Mouse (Mus musculus) liver, embryonic 12.5 days (tissue): ENCODE data around the gene G6pc3. TPM values are rescaled to one million over a fixed set of nuclear protein-coding genes. Genes with fewer than 3 reads are reported as not detected.
A peak's percentile ranks its signal among the peaks of the same experiment; 100 is the strongest.

Experiments used
- ATAC-seq: fragments of 200-750 bp; cut with Nextera tagmentation; 2 replicates; pipeline ENCODE4 v1.8.0; 2017; ENCODE audit warnings: moderate number of reproducible peaks, mild to moderate bottlenecking, moderate library complexity
- H3K27ac ChIP-seq: fragments of 300-500 bp; sonication (generic); 2 replicates; pipeline ENCODE4 v1.5.1; 2016; ENCODE audit warnings: mild to moderate bottlenecking
- H3K27me3 ChIP-seq: fragments of 300-500 bp; sonication (generic); replicated peaks from 2 replicates; pipeline ENCODE4 v1.6.1; 2016; ENCODE audit warnings: mild to moderate bottlenecking, moderate library complexity
- H3K36me3 ChIP-seq: fragments of 300-500 bp; sonication (generic); 2 replicates; pipeline ENCODE4 v1.6.1; 2016; ENCODE audit warnings: mild to moderate bottlenecking, moderate library complexity
- H3K4me1 ChIP-seq: fragments of 300-500 bp; sonication (generic); 2 replicates; pipeline ENCODE4 v1.6.1; 2016
- H3K4me2 ChIP-seq: fragments of 300-500 bp; sonication (generic); 2 replicates; pipeline ENCODE4 v1.6.1; 2016; ENCODE audit warnings: mild to moderate bottlenecking, moderate library complexity
- H3K4me3 ChIP-seq: fragments of 300-500 bp; sonication (generic); 2 replicates; pipeline ENCODE4 v1.5.1; 2016; ENCODE audit warnings: mild to moderate bottlenecking, moderate library complexity
- H3K9ac ChIP-seq: fragments of 300-500 bp; sonication (generic); 2 replicates; pipeline ENCODE4 v1.6.1; 2016; ENCODE audit warnings: mild to moderate bottlenecking, moderate library complexity
- H3K9me3 ChIP-seq: fragments of 300-500 bp; sonication (generic); replicated peaks from 2 replicates; pipeline ENCODE4 v1.6.1; 2016; ENCODE audit warnings: mild to moderate bottlenecking, moderate library complexity
- WGBS: fragments of 180-500 bp; shearing (Covaris S2); methylation state at CpG from one replicate; pipeline ENCODE4 v1.1.7; 2016; ENCODE audit not compliant: insufficient replicate concordance; 5-methylcytosine and 5-hydroxymethylcytosine counted together
- polyA plus RNA-seq: library from polyadenylated mRNA; unstranded; fragments of >200 nt; fragmentation: Nextera tagmentation; extraction: Ambion mirVana; gene quantifications from 2 replicates; pipeline ENCODE4 v1.2.1, GENCODE M21; 2016

G6pc3 gene
- polyA plus RNA-seq, 1 experiment from 2014 or later, result 19.7 TPM

DNA sequence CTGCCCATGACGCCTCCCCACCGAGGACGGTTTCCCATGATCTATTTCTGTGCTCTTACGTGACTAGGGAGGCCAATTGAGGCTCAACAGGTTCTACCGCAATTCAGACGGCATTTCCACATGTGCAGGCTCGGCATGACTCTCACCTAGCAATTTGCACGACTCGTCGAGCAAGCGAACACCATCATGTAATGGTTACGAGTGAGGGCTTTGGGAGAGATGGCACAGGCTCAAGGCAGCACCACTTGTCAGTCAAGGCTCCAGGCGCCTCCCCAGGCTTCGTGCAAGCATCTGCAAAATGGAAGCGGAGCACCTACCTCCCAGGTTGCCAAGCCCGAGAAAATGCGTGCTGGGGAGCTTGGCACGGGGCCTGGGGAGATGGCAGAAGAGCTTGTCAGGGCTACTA is 22.5 kb downstream of the G6pc3 start:
- H3K27ac ChIP-seq, result no peak overlapping the region
- no peaks in the 10 kb centered on the region for H3K9me3 ChIP-seq
- no peaks in the 10 kb centered on the region for H3K27me3 ChIP-seq
- no peak for ATAC-seq
- no peak overlapping the region for H3K4me2 ChIP-seq
- H3K4me3 ChIP-seq, result no peak overlapping the region
- H3K4me1 ChIP-seq, result peaks cover 79% of the 10 kb centered on the region
- no peaks in the 10 kb centered on the region for H3K36me3 ChIP-seq
- 83% methylated on average over 18 of the region's 18 CpGs for WGBS
- H3K9ac ChIP-seq, result no peak overlapping the region

DNA sequence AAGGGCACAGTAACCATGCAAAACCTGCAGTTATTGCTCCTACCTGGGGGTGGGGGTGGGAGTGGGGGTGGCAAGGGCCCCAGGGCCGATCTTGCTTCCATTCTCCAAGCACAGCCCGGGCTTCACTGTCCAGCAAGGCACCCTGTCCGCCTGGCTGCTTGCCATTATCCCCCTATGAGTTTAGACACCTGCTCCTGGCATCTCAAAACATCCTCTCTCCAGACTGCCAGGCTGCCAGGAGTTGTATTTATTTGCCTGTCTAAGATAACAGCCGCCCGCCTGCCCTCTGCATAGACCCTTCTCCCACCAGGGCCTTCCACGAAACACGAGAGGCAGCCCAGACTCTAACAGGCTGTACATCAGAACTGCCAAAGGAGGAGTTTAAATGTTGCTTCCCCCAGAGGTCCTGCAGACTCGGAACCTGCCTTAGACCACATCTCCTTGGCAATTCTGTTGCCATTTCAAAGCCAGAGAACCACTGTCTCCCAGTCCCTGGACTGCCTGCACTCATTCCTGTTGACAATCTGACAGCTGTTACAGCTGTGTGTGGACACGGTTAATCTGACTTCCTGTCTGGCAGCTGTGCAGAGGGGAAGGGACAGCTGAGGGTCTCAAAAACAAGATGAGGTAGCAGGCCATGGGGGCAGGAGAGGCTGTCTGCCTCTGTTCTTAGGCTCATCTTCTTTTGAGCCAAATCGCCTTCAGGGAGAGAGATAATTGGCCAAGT is 25.2 kb downstream of the G6pc3 start:
- peaks cover 83% of the 10 kb centered on the region for H3K4me1 ChIP-seq
- H3K4me2 ChIP-seq, result no peak overlapping the region
- no peak for ATAC-seq
- no peak overlapping the region for H3K9ac ChIP-seq
- H3K27me3 ChIP-seq, result no peaks in the 10 kb centered on the region
- no peak overlapping the region for H3K27ac ChIP-seq
- no peaks in the 10 kb centered on the region for H3K9me3 ChIP-seq
- no peak overlapping the region for H3K4me3 ChIP-seq
- no peaks in the 10 kb centered on the region for H3K36me3 ChIP-seq
- WGBS, result 54% methylated on average over 10 of the region's 10 CpGs

DNA sequence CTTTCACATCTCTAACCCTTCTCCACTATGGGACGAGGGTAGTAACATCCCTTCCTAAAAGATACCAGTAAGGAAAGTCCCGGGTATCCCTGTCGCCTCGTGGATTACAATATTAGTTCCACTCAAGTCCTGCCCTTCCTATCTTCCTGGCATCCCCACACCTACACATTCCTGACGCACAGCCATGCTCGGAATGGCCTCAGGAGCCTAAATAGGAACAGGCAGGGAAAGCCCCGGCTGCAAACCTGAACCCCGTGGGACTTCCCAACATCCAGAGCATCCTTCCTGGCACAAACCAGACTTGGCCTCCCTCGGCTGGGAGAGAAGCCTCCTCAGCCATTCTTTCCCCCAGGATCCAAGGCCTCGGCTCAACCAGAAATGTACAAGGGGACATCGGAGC is 26.1 kb downstream of the G6pc3 start:
- Histone ChIP-seq H3K4me2 (peak overlapping the region; percentile 38; the same call in 1 of the 2 replicates), H3K4me3 (no peak overlapping the region), H3K9me3 (no peaks in the 10 kb centered on the region), H3K36me3 (no peaks in the 10 kb centered on the region), H3K27ac (peak overlapping the region; percentile 68; the same call in 1 of the 2 replicates), H3K9ac (no peak overlapping the region), H3K27me3 (no peaks in the 10 kb centered on the region), H3K4me1 (peaks cover 83% of the 10 kb centered on the region)
- WGBS, result 74% methylated on average over 11 of the region's 11 CpGs
- ATAC-seq, result no peak

DNA sequence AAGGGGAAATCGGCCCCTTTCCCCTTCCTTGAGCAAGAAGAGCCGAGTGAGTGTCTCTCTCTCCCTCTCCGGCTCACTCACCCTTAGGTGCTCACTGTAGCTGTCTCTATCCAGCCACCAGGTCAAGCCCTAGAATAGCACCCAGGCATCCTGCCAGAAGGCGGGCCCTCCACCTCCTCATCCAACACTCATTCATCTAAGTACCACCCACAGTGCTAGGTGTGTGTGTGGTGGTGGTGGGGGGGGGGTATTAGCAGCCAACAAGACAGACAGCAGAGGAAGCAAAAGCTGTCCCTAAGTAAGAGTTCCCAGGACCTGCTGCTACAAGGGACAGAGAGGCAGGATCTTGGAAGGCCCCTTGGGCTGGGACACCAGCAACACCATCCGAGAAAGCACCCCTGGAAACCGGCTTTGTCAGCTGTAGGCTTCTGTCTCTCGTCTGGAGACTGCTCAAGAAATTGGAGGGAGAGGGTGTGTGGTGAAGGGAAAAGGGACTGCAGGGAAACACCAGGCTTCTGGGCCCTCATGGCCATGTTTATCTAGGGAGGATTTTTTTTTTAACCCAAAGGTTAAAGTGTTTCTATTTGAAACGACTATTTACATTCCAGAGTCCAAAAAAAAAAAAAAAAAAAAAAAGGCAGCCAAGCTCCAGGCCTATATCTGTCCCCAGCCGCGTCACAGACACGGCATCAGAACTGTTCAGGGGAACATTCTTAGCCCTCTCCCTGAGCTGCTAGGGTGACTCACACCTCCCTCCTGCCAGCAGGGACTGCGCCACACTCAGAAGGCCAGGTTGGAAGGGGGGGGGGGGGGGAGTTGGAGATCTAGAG is 26.9 kb downstream of the G6pc3 start:
- no peaks in the 10 kb centered on the region for H3K27me3 ChIP-seq
- no peaks in the 10 kb centered on the region for H3K36me3 ChIP-seq
- no peak overlapping the region for H3K9ac ChIP-seq
- 44% methylated on average over 12 of the region's 12 CpGs for WGBS
- ATAC-seq, result no peak
- peak overlapping the region; percentile 79 for H3K4me2 ChIP-seq
- H3K4me1 ChIP-seq, result peaks cover 87% of the 10 kb centered on the region
- H3K27ac ChIP-seq, result peak overlapping the region; percentile 68
- no peak overlapping the region for H3K4me3 ChIP-seq
- no peaks in the 10 kb centered on the region for H3K9me3 ChIP-seq

DNA sequence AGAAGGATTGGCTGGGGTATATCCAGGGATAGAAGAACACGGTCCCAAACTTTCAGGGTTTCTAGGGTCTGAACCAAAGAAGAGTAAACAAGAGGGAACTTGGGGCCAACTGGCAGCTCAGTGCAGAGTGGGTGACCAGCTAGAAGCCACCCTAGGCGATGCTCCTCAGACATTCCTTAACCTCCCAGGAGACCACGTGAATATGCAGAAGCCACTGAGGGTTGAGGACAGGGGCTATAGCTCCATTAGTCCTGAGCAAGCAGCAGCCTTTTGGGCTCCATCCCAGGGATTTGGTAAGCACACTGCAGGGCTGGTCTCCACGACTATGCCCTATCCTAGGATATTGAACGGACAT is 27.4 kb downstream of the G6pc3 start:
- no peak overlapping the region for H3K4me3 ChIP-seq
- H3K27me3 ChIP-seq, result 0 out of 2 replicates have a peak, but pooled peaks cover 2% of the 10 kb centered on the region
- H3K9ac ChIP-seq, result no peak overlapping the region
- H3K27ac ChIP-seq, result peak overlapping the region; percentile 47
- peaks cover 86% of the 10 kb centered on the region for H3K4me1 ChIP-seq
- ATAC-seq, result no peak
- no peaks in the 10 kb centered on the region for H3K36me3 ChIP-seq
- 54% methylated on average over 5 of the region's 5 CpGs for WGBS
- no peaks in the 10 kb centered on the region for H3K9me3 ChIP-seq
- peak overlapping the region; percentile 79 for H3K4me2 ChIP-seq

DNA sequence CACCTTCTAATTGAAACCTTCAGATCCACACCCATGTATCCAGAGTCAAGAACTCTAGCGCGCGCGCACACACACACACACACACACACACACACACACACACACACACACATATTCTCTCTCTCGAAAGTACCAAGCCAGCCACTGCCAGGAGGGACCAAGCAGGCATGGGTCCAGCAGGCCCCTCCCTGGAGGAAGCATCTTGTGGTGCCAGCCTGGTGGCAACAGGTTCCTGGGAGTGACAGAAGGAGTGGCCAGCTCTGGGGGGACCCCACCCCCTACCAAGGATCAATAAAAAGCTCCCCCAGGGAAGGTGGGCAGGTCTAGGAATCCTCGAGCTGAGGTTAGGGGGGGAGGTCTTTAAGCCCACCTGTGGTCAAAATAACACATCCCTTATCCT is 28.0 kb downstream of the G6pc3 start:
- peaks cover 88% of the 10 kb centered on the region for H3K4me1 ChIP-seq
- H3K27me3 ChIP-seq, result 0 out of 2 replicates have a peak, but pooled peaks cover 2% of the 10 kb centered on the region
- H3K9me3 ChIP-seq, result no peaks in the 10 kb centered on the region
- no peak for ATAC-seq
- H3K4me2 ChIP-seq, result peak overlapping the region; percentile 79
- WGBS, result 78% methylated on average over 6 of the region's 6 CpGs
- H3K27ac ChIP-seq, result no peak overlapping the region
- H3K36me3 ChIP-seq, result no peaks in the 10 kb centered on the region
- peak overlapping the region; percentile 67 for H3K9ac ChIP-seq
- peak overlapping the region; percentile 53 for H3K4me3 ChIP-seq

DNA sequence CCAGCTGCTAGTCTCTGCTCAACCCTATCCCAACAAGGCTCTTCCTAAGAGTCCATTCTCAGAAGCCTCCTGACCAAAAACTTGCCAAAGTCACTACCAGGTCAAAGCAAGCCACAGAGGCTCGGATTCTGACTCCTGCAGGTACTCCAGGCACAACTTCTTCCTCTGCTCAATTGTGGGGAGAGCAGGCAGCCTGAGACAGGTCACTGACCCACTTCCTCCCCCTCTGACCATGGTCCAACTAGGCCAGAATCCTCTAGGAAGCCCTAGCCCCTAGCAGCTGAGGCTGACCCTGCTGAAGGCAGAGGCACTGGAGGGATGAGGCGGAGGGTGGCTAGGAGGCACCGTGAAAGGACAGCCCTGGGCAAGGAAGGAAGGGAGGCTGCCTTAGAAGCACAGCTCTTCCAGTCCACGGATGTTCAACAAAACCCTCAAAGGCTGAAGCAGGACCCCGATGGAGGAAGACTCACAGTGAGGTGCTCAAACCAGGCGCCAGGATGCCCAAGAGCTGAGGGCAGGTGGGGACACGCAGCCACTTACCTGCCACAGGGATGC is 28.5 kb downstream of the G6pc3 start:
- Histone ChIP-seq H3K27ac (peak overlapping the region; percentile 65), H3K9me3 (no peaks in the 10 kb centered on the region), H3K4me2 (peak overlapping the region; percentile 79), H3K4me3 (peak overlapping the region; percentile 53), H3K4me1 (peaks cover 93% of the 10 kb centered on the region), H3K36me3 (no peaks in the 10 kb centered on the region), H3K27me3 (0 out of 2 replicates have a peak, but pooled peaks cover 2% of the 10 kb centered on the region), H3K9ac (peak overlapping the region; percentile 67)
- 38% methylated on average over 7 of the region's 7 CpGs for WGBS
- ATAC-seq, result no peak

DNA sequence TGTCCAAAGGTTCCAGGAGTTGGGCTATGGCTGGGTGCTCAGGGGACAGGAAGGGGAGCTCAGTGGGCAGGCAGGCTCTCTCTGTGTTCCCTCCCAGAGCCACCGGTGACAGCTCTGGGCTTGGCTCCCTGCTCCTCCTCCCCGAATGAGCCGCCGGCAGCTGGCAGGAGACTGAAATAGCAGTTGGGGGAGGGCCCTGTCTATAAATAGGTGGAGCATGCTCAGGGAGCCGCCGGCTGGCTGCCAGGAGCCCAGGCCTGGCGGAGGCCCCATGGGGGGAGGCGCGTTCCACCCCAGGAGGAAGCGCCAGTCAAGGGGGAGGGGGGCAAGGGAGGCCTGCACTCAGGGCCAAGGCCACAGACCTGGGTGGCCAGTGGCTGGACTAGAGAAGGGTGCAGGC is 29.4 kb downstream of the G6pc3 start:
- no peaks in the 10 kb centered on the region for H3K36me3 ChIP-seq
- H3K4me2 ChIP-seq, result peak overlapping the region; percentile 79
- peak; percentile 86 for ATAC-seq
- peak overlapping the region; percentile 65 for H3K27ac ChIP-seq
- peak overlapping the region; percentile 53 for H3K4me3 ChIP-seq
- 0% methylated on average over 10 of the region's 10 CpGs for WGBS
- H3K4me1 ChIP-seq, result peaks cover 96% of the 10 kb centered on the region
- no peaks in the 10 kb centered on the region for H3K9me3 ChIP-seq
- H3K9ac ChIP-seq, result peak overlapping the region; percentile 67
- H3K27me3 ChIP-seq, result 0 out of 2 replicates have a peak, but pooled peaks cover 7% of the 10 kb centered on the region

DNA sequence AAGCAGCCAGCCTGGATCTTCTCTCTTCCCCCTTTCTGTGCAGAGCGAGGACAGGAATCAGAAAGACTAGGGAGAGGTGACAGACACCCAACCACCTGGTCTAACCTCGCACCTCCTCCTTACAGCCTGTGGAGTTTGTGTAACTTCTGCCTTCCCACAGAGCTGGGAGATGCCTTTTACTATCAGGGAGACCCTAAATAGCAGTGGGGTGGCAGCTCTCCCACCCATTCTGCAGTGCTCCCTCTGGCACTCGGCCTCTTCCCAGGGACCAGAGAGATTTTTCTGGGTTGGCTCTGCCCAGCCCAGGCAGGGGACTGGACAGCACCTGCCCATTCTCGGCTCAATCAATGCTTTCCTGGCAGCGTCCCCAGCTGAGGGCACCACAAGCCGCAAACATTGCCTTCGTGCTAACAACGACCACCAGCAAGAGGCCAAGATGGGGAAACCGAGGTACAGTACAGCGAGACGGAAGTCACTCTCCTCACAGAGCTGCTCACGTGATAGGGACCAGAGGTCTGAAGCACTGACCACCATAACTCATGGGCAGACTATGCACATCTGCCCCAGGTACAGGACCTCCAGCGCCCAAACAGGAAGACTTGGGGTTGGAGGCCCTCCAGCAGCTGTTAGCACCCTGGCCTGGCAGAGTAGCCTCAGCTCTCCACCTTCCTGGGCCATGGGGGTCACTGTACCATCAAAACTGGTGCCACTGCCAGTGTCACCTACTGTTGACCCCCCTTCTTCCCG is 30.0 kb downstream of the G6pc3 start:
- Histone ChIP-seq H3K27ac (peak overlapping the region; percentile 65), H3K4me3 (peak overlapping the region; percentile 53), H3K9ac (peak overlapping the region; percentile 67), H3K36me3 (no peaks in the 10 kb centered on the region), H3K4me1 (peaks cover 96% of the 10 kb centered on the region), H3K27me3 (peaks cover 12% of the 10 kb centered on the region), H3K9me3 (no peaks in the 10 kb centered on the region), H3K4me2 (peak overlapping the region; percentile 79)
- 48% methylated on average over 13 of the region's 14 CpGs for WGBS
- ATAC-seq, result no peak

DNA sequence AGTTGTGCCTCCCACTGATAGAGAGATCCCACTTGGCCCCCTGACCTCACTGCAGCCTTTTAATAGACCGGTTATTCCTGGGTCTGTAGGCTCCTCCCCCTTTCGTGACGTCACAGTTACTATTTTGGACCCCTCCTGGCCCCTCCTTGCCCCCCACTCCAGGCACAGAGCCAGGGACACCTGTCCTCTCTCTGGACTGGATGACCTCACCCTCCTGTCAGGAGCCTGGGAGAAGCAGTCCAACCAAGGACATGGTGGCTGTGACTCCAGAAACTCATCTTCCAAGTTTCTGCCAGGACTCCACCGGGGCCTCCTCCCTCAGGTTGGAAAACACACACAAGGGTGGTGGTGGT is 30.6 kb downstream of the G6pc3 start:
- Histone ChIP-seq H3K9me3 (no peaks in the 10 kb centered on the region), H3K4me3 (no peak overlapping the region), H3K27me3 (peaks cover 17% of the 10 kb centered on the region), H3K9ac (no peak overlapping the region), H3K36me3 (no peaks in the 10 kb centered on the region), H3K4me1 (peaks cover 96% of the 10 kb centered on the region), H3K27ac (peak overlapping the region; percentile 65), H3K4me2 (peak overlapping the region; percentile 79; the same call in 1 of the 2 replicates)
- no peak for ATAC-seq
- WGBS, result 32% methylated on average over 4 of the region's 4 CpGs

DNA sequence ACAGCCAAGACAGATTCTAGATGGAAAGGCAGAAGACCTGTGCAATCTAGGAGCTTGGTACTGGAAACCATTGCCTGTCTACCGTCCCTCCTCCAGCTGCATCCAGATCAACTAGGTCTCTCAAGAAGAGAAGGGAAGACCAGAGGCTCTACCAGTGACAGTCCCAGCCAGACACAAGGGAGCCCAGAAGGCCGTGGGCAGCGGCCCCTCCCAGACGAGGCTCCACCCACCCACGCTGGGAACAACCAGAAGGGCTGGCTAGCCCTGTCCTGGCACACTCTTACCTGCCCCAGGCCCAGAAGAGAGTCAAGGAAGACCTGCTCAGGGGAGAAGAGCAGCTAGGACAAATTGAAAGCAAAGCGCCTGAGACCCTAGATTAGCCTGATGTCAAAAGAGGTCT is 31.0 kb downstream of the G6pc3 start:
- H3K27ac ChIP-seq, result peak overlapping the region; percentile 11; the same call in 1 of the 2 replicates
- no peak overlapping the region for H3K9ac ChIP-seq
- H3K4me2 ChIP-seq, result peak overlapping the region; percentile 79
- H3K9me3 ChIP-seq, result no peaks in the 10 kb centered on the region
- H3K4me1 ChIP-seq, result peaks cover 94% of the 10 kb centered on the region
- no peak for ATAC-seq
- H3K4me3 ChIP-seq, result no peak overlapping the region
- no peaks in the 10 kb centered on the region for H3K36me3 ChIP-seq
- WGBS, result 38% methylated on average over 6 of the region's 6 CpGs
- peaks cover 22% of the 10 kb centered on the region for H3K27me3 ChIP-seq
